Mouse (Mus musculus) heart, embryonic 14.5 days (tissue): Measurements from ENCODE around the gene Erf. TPM values are rescaled to one million over a fixed set of nuclear protein-coding genes. Genes with fewer than 3 reads are reported as not detected.
A peak's percentile ranks its signal among the peaks of the same experiment; 100 is the strongest.

ENCODE experiments used
- ATAC-seq: fragments of 200-750 bp; cut with Nextera tagmentation; 2 replicates; pipeline ENCODE4 v1.8.0; 2017; ENCODE audit warnings: low read depth, moderate TSS enrichment; ENCODE audit not compliant: insufficient number of reproducible peaks, insufficient read depth, low FRiP score
- H3K27ac ChIP-seq, 2 experiments: fragments of 200-500 bp in 1 of 2; fragments of 300-500 bp in 1 of 2; sonication (generic) in 1 of 2; replicated peaks in 1 of 2; 2 replicates each; pipeline ENCODE4 v1.5.1; 2012 to 2014; ENCODE audit warnings: low read depth in 2 of 2, low read length in 2 of 2, control low read depth in 1 of 2, mild to moderate bottlenecking in 1 of 2, mixed read lengths in 1 of 2; ENCODE audit not compliant: control insufficient read depth in 1 of 2, insufficient read depth in 1 of 2
- H3K27me3 ChIP-seq: fragments of 300-500 bp; sonication (generic); 2 replicates; pipeline ENCODE4 v1.6.1; 2014; ENCODE audit warnings: mild to moderate bottlenecking, low read length, control low read depth; ENCODE audit not compliant: control insufficient read depth, insufficient read depth
- H3K36me3 ChIP-seq: fragments of 300-500 bp; sonication (generic); 2 replicates; pipeline ENCODE4 v1.6.1; 2014; ENCODE audit warnings: mild to moderate bottlenecking, control low read depth, low read length, mixed read lengths; ENCODE audit not compliant: control insufficient read depth, insufficient read depth
- H3K4me1 ChIP-seq, 2 experiments: fragments of 200-500 bp in 1 of 2; fragments of 300-500 bp in 1 of 2; sonication (generic) in 1 of 2; 2 replicates each; pipeline ENCODE4 v1.6.1; 2012 to 2014; ENCODE audit warnings: low read length in 2 of 2, control low read depth in 1 of 2, mixed read lengths in 1 of 2; ENCODE audit not compliant: control insufficient read depth in 2 of 2, insufficient read depth in 2 of 2
- H3K4me2 ChIP-seq: fragments of 300-500 bp; sonication (generic); 2 replicates; pipeline ENCODE4 v1.6.1; 2014; ENCODE audit warnings: mild to moderate bottlenecking, low read length
- H3K4me3 ChIP-seq, 2 experiments: fragments of 200-500 bp in 1 of 2; fragments of 300-500 bp in 1 of 2; sonication (generic) in 1 of 2; 2 replicates each; pipeline ENCODE4 v1.5.1; 2012 to 2014; ENCODE audit warnings: low read length in 2 of 2, mild to moderate bottlenecking in 2 of 2, control low read depth in 1 of 2, low read depth in 1 of 2, moderate library complexity in 1 of 2; ENCODE audit not compliant: control insufficient read depth in 1 of 2, insufficient read depth in 1 of 2
- H3K9ac ChIP-seq: fragments of 300-500 bp; sonication (generic); 2 replicates; pipeline ENCODE4 v1.6.1; 2014; ENCODE audit warnings: mild to moderate bottlenecking, low read length
- H3K9me3 ChIP-seq: fragments of 300-500 bp; sonication (generic); 2 replicates; pipeline ENCODE4 v1.6.1; 2016; ENCODE audit warnings: low read length, control low read depth; ENCODE audit not compliant: control insufficient read depth
- WGBS: fragments of 180-500 bp; shearing (Covaris S2); extraction: QIAGEN DNeasy Blood & Tissue Kit; methylation state at CpG from one replicate; pipeline ENCODE4 v1.1.7; 2014; 5-methylcytosine and 5-hydroxymethylcytosine counted together
- polyA plus RNA-seq: library from polyadenylated mRNA; unstranded; fragments of >200 nt; fragmentation: Nextera tagmentation; extraction: Ambion mirVana; gene quantifications from 2 replicates; pipeline ENCODE4 v1.2.1, GENCODE M21; 2014

The Erf gene
- polyA plus RNA-seq, 1 experiment from 2014 or later, result 17.4 TPM

- H3K9me3 ChIP-seq, result no peaks in the 10 kb centered on the region
- no peak for ATAC-seq
- peak overlapping the region; percentile 14 to 100 for H3K4me3 ChIP-seq
- H3K36me3 ChIP-seq, result peaks cover 49% of the 10 kb centered on the region
- WGBS, result 46% methylated on average over 20 of the region's 20 CpGs
- H3K4me1 ChIP-seq, result peaks cover 24 to 48% of the 10 kb centered on the region in 2 experiments
- peak overlapping the region; percentile 97 for H3K4me2 ChIP-seq
- peak overlapping the region; percentile 99 for H3K9ac ChIP-seq
- peak overlapping the region; percentile 82 to 98 for H3K27ac ChIP-seq
- H3K27me3 ChIP-seq, result no peaks in the 10 kb centered on the region
Observed at GRCm38 (mm10) chr7:25246079-25246758, 4.3 kb downstream of the Erf start.

DNA sequence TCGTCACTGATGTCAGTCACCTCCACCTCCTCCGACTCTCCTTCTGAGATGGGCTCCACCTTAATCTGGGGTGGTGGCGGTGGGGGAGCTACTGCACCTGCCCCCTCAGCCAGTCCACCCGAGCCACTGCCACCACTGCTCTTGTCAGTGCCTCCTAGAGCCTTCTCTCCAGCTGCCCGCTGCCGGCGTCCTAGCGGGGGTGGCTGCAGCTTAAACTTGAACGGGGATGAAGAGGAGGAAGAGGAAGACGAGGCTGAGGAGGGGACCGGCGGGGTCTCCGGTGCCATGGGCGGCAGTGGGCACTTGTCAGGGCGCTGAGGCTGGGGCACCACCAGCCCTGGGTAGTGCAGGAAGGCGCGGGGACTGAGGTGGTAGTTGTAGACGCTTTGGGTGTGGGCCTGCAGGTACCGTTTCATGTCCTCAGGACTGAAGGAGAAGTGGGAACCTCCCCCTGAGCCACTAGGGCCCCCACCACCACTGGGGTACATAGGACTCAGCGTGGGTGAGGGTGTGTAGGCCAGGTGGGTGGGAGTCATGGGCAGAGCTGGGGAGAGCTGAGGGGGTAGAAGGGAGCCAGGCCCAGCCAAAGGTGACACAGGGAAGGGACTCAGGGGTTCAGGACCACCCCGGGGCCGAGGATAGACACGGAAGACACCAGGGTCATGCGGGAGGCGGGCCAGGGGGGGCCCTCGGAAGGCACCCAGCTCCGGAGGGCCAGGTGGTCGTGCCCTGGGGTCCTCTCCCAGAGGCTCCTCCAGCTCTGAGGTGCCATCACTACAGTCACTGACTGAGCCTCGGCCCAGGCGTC lies 5.8 kb downstream of the Erf start:
- peak overlapping the region; percentile 97; the same call in 1 of the 2 replicates for H3K4me2 ChIP-seq
- 86% methylated on average over 30 of the region's 30 CpGs for WGBS
- peaks cover 24 to 47% of the 10 kb centered on the region in 2 experiments for H3K4me1 ChIP-seq

GRCm38 (mm10) chr7:25243361-25243760 lies 7.2 kb downstream of the Erf start:
- 91% methylated on average over 4 of the region's 4 CpGs for WGBS
- peaks cover 57% of the 10 kb centered on the region for H3K36me3 ChIP-seq
- H3K4me2 ChIP-seq, result no peak overlapping the region
- ATAC-seq, result no peak
- H3K4me3 ChIP-seq, result no peak overlapping the region
- H3K27ac ChIP-seq, result no peak overlapping the region
- H3K9me3 ChIP-seq, result no peaks in the 10 kb centered on the region
- peaks cover 24 to 49% of the 10 kb centered on the region in 2 experiments for H3K4me1 ChIP-seq
- H3K9ac ChIP-seq, result no peak overlapping the region
- no peaks in the 10 kb centered on the region for H3K27me3 ChIP-seq

More for the DNA sequence above, 5.8 kb downstream of the Erf start:
- H3K27ac ChIP-seq, result peak overlapping the region in 1 of 2 experiments; percentile 98; a peak in 1 of 4 replicates
- peak overlapping the region; percentile 34; the same call in 1 of the 2 replicates for H3K9ac ChIP-seq
- H3K4me3 ChIP-seq, result no peak overlapping the region
- H3K27me3 ChIP-seq, result no peaks in the 10 kb centered on the region
- H3K36me3 ChIP-seq, result peaks cover 57% of the 10 kb centered on the region
- no peaks in the 10 kb centered on the region for H3K9me3 ChIP-seq
- ATAC-seq, result no peak

GRCm38 (mm10) chr7:25241062-25241461 lies 9.5 kb downstream of the Erf start:
- Histone ChIP-seq H3K27me3 (no peaks in the 10 kb centered on the region), H3K4me1 (peaks cover 9 to 37% of the 10 kb centered on the region in 2 experiments), H3K9ac (no peak overlapping the region), H3K4me2 (no peak overlapping the region), H3K27ac (peak overlapping the region; percentile 19 to 42; a peak in 2 of 4 replicates), H3K36me3 (peaks cover 53% of the 10 kb centered on the region), H3K4me3 (no peak overlapping the region), H3K9me3 (no peaks in the 10 kb centered on the region)
- no peak for ATAC-seq
- 19% methylated on average over 2 of the region's 2 CpGs for WGBS

DNA sequence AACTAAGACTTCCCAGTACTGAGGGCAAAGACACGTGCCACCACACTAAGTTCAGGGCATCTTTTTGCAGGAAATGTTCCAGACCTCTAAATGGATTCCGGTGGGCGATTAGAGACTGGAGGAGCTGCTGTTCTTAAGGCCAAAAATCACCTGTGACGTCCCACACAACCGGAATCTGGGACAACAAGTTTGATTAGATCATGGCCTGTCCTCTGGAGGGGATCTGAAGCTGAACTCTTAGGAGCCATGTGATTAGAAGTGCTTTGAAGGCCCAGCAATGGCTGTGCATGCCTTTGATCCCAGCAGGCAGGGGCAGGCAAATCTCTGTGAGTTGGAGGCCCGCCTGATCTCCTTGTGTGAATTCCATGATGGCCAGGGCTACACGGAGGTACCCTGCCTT lies 9.9 kb downstream of the Erf start:
- H3K4me1 ChIP-seq, result peaks cover 5 to 37% of the 10 kb centered on the region in 2 experiments
- H3K4me2 ChIP-seq, result no peak overlapping the region
- H3K9me3 ChIP-seq, result no peaks in the 10 kb centered on the region
- H3K36me3 ChIP-seq, result peaks cover 50% of the 10 kb centered on the region
- 56% methylated on average over 7 of the region's 7 CpGs for WGBS
- no peak overlapping the region for H3K4me3 ChIP-seq
- H3K9ac ChIP-seq, result no peak overlapping the region
- peak overlapping the region in 1 of 2 experiments; percentile 42; a peak in 1 of 4 replicates for H3K27ac ChIP-seq
- no peaks in the 10 kb centered on the region for H3K27me3 ChIP-seq
- no peak for ATAC-seq

- 2% methylated on average over 30 of the region's 30 CpGs for WGBS
- ATAC-seq, result peak; percentile 40
Observed at GRCm38 (mm10) chr7:25238829-25239623, 11.5 kb downstream of the Erf start.

More at GRCm38 (mm10) chr7:25238829-25239623, 11.5 kb downstream of the Erf start:
- Histone ChIP-seq H3K9ac (peak overlapping the region; percentile 63), H3K4me3 (peak overlapping the region; percentile 24 to 93), H3K27me3 (no peaks in the 10 kb centered on the region), H3K27ac (peak overlapping the region; percentile 75 to 83), H3K4me2 (peak overlapping the region; percentile 85), H3K9me3 (no peaks in the 10 kb centered on the region), H3K36me3 (peaks cover 50% of the 10 kb centered on the region), H3K4me1 (peaks cover 5 to 26% of the 10 kb centered on the region in 2 experiments; a peak in 3 of 4 replicates)
